Mouse (Mus musculus): ENCODE measurements at regions not wholly inside any gene's neighbourhood (a gene's known extent, or its start where the extent isn't known, plus 50 kb on each side); places are given as distances from the start of the nearest gene placed in this dataset.

GRCm38 (mm10) chr4:125826416-125826815 is 197.9 kb upstream of the Csf3r start:
- Histone ChIP-seq H3K4me3 (no peak overlapping the region), H3K27me3 (ENCODE audit: low read depth, poor library complexity, severe bottlenecking) (no peaks in the 10 kb centered on the region), H3K36me3 (no peaks in the 10 kb centered on the region), H3K9me3 (replicated peaks) (no peaks in the 10 kb centered on the region), H3K4me1 (no peaks in the 10 kb centered on the region), H3K27ac (replicated peaks) (no peak overlapping the region)
- WGBS = 78% methylated on average over 5 of the region's 5 CpGs
- DNase-seq (ENCODE audit: low spot score) = no peak

DNA sequence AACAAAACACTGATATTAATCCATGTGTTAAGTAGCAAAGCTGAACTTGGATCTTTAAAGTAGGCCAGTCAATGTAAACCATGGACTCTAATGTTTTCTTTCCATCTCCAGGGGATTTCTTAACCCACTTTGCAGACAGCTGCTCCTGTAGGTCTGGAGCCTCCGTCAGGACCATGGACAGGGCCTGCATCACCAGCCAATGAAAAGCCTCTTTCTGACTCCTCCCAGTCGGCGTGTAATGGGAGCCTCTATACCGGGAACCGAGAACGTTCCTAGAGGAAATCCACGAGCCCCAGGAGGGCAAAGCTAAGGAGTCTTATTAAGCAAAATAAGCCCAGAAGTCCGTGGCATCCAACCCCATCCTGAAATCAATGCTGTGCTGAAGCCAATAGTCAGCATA is 189.1 kb upstream of the Csf3r start:
- 0% methylated on average over 8 of the region's 8 CpGs for WGBS

GRCm38 (mm10) chr4:125847568-125847967 is 176.8 kb upstream of the Csf3r start:
- Histone ChIP-seq H3K4me3 (no peak overlapping the region), H3K27ac (replicated peaks) (no peak overlapping the region), H3K4me1 (peaks cover 32% of the 10 kb centered on the region), H3K9me3 (replicated peaks) (no peaks in the 10 kb centered on the region), H3K36me3 (no peaks in the 10 kb centered on the region), H3K27me3 (ENCODE audit: low read depth, poor library complexity, severe bottlenecking) (peaks cover 5% of the 10 kb centered on the region)
- WGBS = 93% methylated on average over 3 of the region's 3 CpGs
- no peak for DNase-seq (ENCODE audit: low spot score)

More for the DNA sequence above, 189.1 kb upstream of the Csf3r start:
- no peak overlapping the region for H3K4me3 ChIP-seq
- no peak overlapping the region for H3K27ac ChIP-seq (replicated peaks)
- H3K9me3 ChIP-seq (replicated peaks) = no peaks in the 10 kb centered on the region
- peaks cover 11% of the 10 kb centered on the region for H3K4me1 ChIP-seq
- H3K36me3 ChIP-seq = no peaks in the 10 kb centered on the region
- H3K27me3 ChIP-seq (ENCODE audit: low read depth, poor library complexity, severe bottlenecking) = no peaks in the 10 kb centered on the region
- DNase-seq (ENCODE audit: low spot score) = peak; percentile 83

- Histone ChIP-seq H3K9me3 (replicated peaks) (no peaks in the 10 kb centered on the region), H3K4me3 (no peak overlapping the region), H3K27ac (replicated peaks) (no peak overlapping the region), H3K4me1 (peaks cover 25% of the 10 kb centered on the region), H3K36me3 (no peaks in the 10 kb centered on the region), H3K27me3 (ENCODE audit: low read depth, poor library complexity, severe bottlenecking) (peaks cover 5% of the 10 kb centered on the region)
- 11% methylated on average over 4 of the region's 4 CpGs for WGBS
- DNase-seq (ENCODE audit: low spot score) = peak; percentile 55
These were observed 174.1 kb upstream of the Csf3r start for GRCm38 (mm10) chr4:125850300-125850699.

DNA sequence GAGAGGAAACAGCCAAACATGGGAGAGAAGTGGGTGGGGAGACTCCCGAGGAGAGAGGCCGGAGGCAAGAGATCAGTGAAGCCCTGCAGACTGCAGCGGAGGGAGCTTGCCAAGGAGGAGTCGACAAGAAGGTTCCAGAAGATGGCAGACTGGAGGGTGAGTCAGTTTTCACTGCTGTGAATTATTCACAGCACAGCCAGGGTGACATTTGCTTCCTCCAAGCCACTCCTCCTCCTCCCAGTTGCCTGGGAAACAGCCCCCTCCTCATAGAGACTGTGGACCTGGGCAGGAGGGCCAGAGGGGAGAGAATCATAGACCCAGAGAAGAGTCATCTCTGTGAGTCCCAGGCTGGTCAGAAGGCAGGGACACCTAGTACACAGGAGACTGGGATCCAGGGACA is 171.8 kb upstream of the Csf3r start:
- H3K27ac ChIP-seq (replicated peaks) = no peak overlapping the region
- H3K9me3 ChIP-seq (replicated peaks) = no peaks in the 10 kb centered on the region
- DNase-seq (ENCODE audit: low spot score) = no peak
- H3K36me3 ChIP-seq = no peaks in the 10 kb centered on the region
- H3K27me3 ChIP-seq (ENCODE audit: low read depth, poor library complexity, severe bottlenecking) = peaks cover 5% of the 10 kb centered on the region
- no peak overlapping the region for H3K4me3 ChIP-seq
- H3K4me1 ChIP-seq = peaks cover 42% of the 10 kb centered on the region
- 71% methylated on average over 4 of the region's 4 CpGs for WGBS

- WGBS = 59% methylated on average over 11 of the region's 11 CpGs
- H3K36me3 ChIP-seq = no peaks in the 10 kb centered on the region
- H3K27ac ChIP-seq (replicated peaks) = peak overlapping the region; percentile 43; the same call in 1 of the 2 replicates
- H3K4me3 ChIP-seq = no peak overlapping the region
- DNase-seq (ENCODE audit: low spot score) = no peak
- no peaks in the 10 kb centered on the region for H3K9me3 ChIP-seq (replicated peaks)
- H3K27me3 ChIP-seq (ENCODE audit: low read depth, poor library complexity, severe bottlenecking) = no peaks in the 10 kb centered on the region
- H3K4me1 ChIP-seq = peaks cover 46% of the 10 kb centered on the region
These were observed 168.3 kb upstream of the Csf3r start for GRCm38 (mm10) chr4:125855983-125856591.

DNA sequence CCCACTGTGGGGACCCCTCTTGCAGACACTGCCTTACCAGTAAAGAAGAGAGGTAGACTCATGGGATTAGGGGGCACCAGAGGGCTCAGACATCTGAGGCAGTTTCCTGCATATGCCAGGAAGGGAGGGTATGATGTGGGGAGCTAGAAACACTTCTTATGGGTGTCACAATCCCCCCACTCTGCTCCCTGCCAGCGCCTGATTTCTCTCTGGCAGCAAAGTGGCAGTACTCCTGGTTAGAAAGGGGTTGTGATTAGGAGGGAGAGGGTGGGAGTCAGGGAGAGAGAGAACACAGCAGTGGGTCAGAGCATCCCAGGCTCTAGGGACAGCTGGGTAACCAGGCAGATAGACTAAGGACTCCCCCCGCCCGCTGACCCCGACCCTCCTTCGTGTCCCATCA is 167.6 kb upstream of the Csf3r start:
- H3K9me3 ChIP-seq (replicated peaks) = no peaks in the 10 kb centered on the region
- DNase-seq (ENCODE audit: low spot score) = no peak
- no peak overlapping the region for H3K4me3 ChIP-seq
- H3K36me3 ChIP-seq = no peaks in the 10 kb centered on the region
- H3K27me3 ChIP-seq (ENCODE audit: low read depth, poor library complexity, severe bottlenecking) = no peaks in the 10 kb centered on the region
- WGBS = 66% methylated on average over 5 of the region's 5 CpGs
- H3K27ac ChIP-seq (replicated peaks) = peak overlapping the region; percentile 43
- H3K4me1 ChIP-seq = peaks cover 46% of the 10 kb centered on the region

- H3K9me3 ChIP-seq (replicated peaks) = no peaks in the 10 kb centered on the region
- H3K4me3 ChIP-seq = no peak overlapping the region
- H3K36me3 ChIP-seq = no peaks in the 10 kb centered on the region
- H3K27me3 ChIP-seq (ENCODE audit: low read depth, poor library complexity, severe bottlenecking) = no peaks in the 10 kb centered on the region
- 63% methylated on average over 8 of the region's 8 CpGs for WGBS
- no peak for DNase-seq (ENCODE audit: low spot score)
- peaks cover 8% of the 10 kb centered on the region for H3K4me1 ChIP-seq
- no peak overlapping the region for H3K27ac ChIP-seq (replicated peaks)
These were observed 159.3 kb upstream of the Csf3r start for GRCm38 (mm10) chr4:125865057-125865456.

DNA sequence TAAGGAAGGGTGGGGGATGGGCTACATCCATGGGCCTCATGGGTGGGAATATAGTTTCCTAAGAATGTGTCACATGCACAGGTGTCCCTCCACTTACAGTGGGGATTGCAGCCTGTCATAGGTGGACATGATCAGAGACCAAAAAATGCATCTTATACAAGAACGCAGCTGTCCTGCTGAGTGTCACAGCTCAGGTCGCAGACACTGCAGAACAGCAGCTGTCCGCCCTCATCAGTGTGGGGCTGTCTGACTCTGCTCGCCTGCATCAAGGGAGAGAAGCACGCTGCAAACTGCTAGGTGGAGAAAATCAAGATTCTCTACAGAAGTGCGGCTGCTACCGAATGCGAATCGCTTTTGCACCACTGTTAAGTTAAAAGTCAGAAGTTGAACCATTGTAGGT is 158.6 kb upstream of the Csf3r start:
- Histone ChIP-seq H3K9me3 (replicated peaks) (no peaks in the 10 kb centered on the region), H3K4me3 (no peak overlapping the region), H3K27ac (replicated peaks) (no peak overlapping the region), H3K4me1 (peaks cover 6% of the 10 kb centered on the region; the same call in 1 of the 2 replicates), H3K27me3 (ENCODE audit: low read depth, poor library complexity, severe bottlenecking) (no peaks in the 10 kb centered on the region), H3K36me3 (no peaks in the 10 kb centered on the region)
- DNase-seq (ENCODE audit: low spot score) = no peak
- WGBS = 82% methylated on average over 9 of the region's 9 CpGs

DNA sequence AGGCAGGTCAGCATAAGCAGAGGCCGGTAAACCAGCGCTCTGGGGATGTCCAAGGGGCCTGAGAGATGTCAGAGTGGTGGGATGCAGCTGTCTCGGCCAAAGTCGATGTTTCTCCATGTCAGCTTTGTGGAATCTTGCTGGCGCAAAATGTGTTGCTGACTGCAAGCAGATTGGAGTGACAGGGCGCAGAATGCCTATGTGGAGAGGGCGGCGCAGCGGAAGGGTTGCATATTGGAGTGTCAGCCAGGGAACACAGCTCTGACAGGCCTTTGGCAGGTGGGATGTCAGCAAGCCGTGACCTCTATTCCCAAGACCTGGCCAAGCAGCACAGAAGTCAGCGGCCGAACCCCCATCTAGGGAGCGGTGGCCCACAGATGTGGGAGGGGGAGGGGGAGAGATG is 153.1 kb upstream of the Csf3r start:
- Histone ChIP-seq H3K4me3 (no peak overlapping the region), H3K4me1 (no peaks in the 10 kb centered on the region), H3K27ac (replicated peaks) (no peak overlapping the region), H3K27me3 (ENCODE audit: low read depth, poor library complexity, severe bottlenecking) (no peaks in the 10 kb centered on the region), H3K36me3 (no peaks in the 10 kb centered on the region), H3K9me3 (replicated peaks) (no peaks in the 10 kb centered on the region)
- no peak for DNase-seq (ENCODE audit: low spot score)
- 83% methylated on average over 13 of the region's 13 CpGs for WGBS

DNA sequence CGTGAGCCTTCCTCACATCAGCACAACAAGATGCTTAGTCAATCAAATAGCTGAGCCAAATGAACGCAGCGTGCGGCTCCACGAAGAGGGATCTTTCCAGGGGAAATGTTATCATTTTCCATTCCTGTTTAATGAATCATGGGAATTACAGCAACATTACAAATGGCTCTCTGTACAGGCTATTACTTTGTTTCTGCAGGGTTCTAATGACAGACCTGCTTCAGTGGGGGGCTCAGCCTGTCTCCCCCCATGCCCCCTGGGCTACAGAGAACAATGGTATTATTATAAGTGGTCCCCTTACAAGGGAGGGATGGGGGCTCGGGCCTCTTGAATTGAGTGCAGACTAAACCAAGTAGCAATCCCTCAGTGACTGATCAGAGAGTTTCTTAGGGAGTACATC is 144.3 kb upstream of the Csf3r start:
- DNase-seq (ENCODE audit: low spot score) = no peak
- 0 out of 2 replicates have a peak, but pooled peaks cover 4% of the 10 kb centered on the region for H3K27me3 ChIP-seq (ENCODE audit: low read depth, poor library complexity, severe bottlenecking)
- peaks cover 13% of the 10 kb centered on the region; the same call in 1 of the 2 replicates for H3K4me1 ChIP-seq
- no peaks in the 10 kb centered on the region for H3K36me3 ChIP-seq
- H3K9me3 ChIP-seq (replicated peaks) = no peaks in the 10 kb centered on the region
- WGBS = 82% methylated on average over 6 of the region's 6 CpGs
- H3K4me3 ChIP-seq = no peak overlapping the region
- no peak overlapping the region for H3K27ac ChIP-seq (replicated peaks)

DNA sequence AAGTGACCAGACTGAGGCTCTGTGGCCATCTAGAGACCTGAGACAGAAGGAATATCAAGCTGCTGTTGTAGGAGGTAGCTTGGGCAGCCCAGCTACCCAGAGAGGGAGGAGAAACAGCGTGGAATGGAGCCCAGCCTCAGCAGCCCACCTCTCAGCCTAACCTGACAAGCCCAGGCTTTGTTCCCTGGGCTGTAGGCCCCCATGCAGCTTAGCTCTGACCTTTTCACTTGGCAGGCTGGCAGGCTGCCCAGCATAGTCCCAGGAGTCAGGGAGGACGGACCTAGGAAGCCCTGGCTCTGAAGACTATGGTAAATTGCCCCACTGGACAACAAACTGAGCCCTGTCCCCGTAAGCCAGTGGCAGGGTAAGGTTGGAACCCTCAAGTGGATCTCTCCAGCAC is 141.8 kb upstream of the Csf3r start:
- no peak overlapping the region for H3K4me3 ChIP-seq
- 0 out of 2 replicates have a peak, but pooled peaks cover 4% of the 10 kb centered on the region for H3K27me3 ChIP-seq (ENCODE audit: low read depth, poor library complexity, severe bottlenecking)
- 63% methylated on average over 3 of the region's 3 CpGs for WGBS
- H3K9me3 ChIP-seq (replicated peaks) = no peaks in the 10 kb centered on the region
- peak overlapping the region; percentile 28; the same call in 1 of the 2 replicates for H3K27ac ChIP-seq (replicated peaks)
- H3K36me3 ChIP-seq = no peaks in the 10 kb centered on the region
- no peak for DNase-seq (ENCODE audit: low spot score)
- peaks cover 13% of the 10 kb centered on the region; the same call in 1 of the 2 replicates for H3K4me1 ChIP-seq

DNA sequence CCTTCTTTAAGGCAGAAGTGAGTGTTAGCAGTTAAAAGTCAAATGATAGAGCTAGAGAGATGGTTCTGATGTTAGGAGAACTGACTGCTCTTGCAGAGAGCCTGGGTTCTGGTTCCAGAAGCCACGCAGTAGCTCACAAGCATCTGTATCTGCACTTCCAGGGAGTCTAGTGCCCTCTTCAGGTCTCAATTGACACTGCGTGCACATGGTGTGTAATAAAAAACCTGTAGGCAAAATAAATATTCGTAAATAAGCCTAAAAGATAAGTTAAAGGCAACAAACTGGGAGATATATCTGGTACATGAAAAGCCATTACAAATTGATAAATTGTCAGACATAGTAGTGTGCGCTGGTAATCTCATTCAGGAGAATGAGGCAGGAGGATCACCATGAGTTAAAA is 133.8 kb upstream of the Csf3r start:
- no peaks in the 10 kb centered on the region for H3K36me3 ChIP-seq
- H3K4me3 ChIP-seq = no peak overlapping the region
- H3K27ac ChIP-seq (replicated peaks) = no peak overlapping the region
- H3K27me3 ChIP-seq (ENCODE audit: low read depth, poor library complexity, severe bottlenecking) = no peaks in the 10 kb centered on the region
- H3K9me3 ChIP-seq (replicated peaks) = no peaks in the 10 kb centered on the region
- peaks cover 8% of the 10 kb centered on the region for H3K4me1 ChIP-seq
- no peak for DNase-seq (ENCODE audit: low spot score)
- 59% methylated on average over 4 of the region's 4 CpGs for WGBS

DNA sequence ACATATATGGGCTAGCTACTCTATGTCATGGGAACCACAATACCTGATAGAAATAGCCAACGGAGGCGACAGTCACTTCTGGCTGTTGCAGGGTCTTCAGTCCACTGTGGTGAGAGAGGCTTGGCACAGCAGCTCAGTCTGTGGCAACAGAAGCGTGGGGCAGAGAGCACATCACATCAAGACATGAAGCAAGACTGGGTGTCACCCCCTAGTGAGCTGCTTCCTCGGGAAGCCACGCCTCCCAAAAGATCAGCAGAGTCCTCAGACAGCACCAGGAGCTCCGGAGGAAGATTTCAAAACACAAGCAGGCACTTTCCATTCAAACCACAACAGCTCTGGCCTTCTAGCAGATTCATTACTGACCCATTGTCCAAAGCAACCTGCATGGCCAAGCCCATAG is 131.2 kb upstream of the Csf3r start:
- 87% methylated on average over 6 of the region's 6 CpGs for WGBS
- DNase-seq (ENCODE audit: low spot score) = no peak
- no peaks in the 10 kb centered on the region for H3K9me3 ChIP-seq (replicated peaks)
- peaks cover 21% of the 10 kb centered on the region for H3K4me1 ChIP-seq
- no peaks in the 10 kb centered on the region for H3K27me3 ChIP-seq (ENCODE audit: low read depth, poor library complexity, severe bottlenecking)
- H3K27ac ChIP-seq (replicated peaks) = no peak overlapping the region
- H3K36me3 ChIP-seq = no peaks in the 10 kb centered on the region
- H3K4me3 ChIP-seq = no peak overlapping the region

All from midbrain, embryonic 10.5 days (tissue).